Mouse (Mus musculus) midbrain, embryonic 16.5 days (tissue): ENCODE measurements around the gene BC037034. TPM values are rescaled to one million over a fixed set of nuclear protein-coding genes. Genes with fewer than 3 reads are reported as not detected.

Source experiments
- ATAC-seq: fragments of 200-750 bp; cut with Nextera tagmentation; 2 replicates; pipeline ENCODE4 v1.8.0; 2017; ENCODE audit warnings: moderate TSS enrichment
- H3K27ac ChIP-seq: fragments of 300-500 bp; sonication (generic); 2 replicates; pipeline ENCODE4 v1.5.1; 2014; ENCODE audit warnings: mild to moderate bottlenecking, low read length, mixed read lengths
- H3K27me3 ChIP-seq: fragments of 300-500 bp; sonication (generic); 2 replicates; pipeline ENCODE4 v1.6.1; 2014; ENCODE audit warnings: low read depth, low read length, mixed read lengths; ENCODE audit not compliant: control insufficient read depth, insufficient read depth
- H3K36me3 ChIP-seq: fragments of 300-500 bp; sonication (generic); 2 replicates; pipeline ENCODE4 v1.6.1; 2014; ENCODE audit warnings: mild to moderate bottlenecking, low read length, moderate library complexity, mixed read lengths; ENCODE audit not compliant: control insufficient read depth, insufficient read depth
- H3K4me1 ChIP-seq: fragments of 300-500 bp; sonication (generic); 2 replicates; pipeline ENCODE4 v1.6.1; 2014; ENCODE audit warnings: mild to moderate bottlenecking, low read length, mixed read lengths; ENCODE audit not compliant: control insufficient read depth, insufficient read depth
- H3K4me2 ChIP-seq: fragments of 300-500 bp; sonication (generic); 2 replicates; pipeline ENCODE4 v1.6.1; 2014; ENCODE audit warnings: mild to moderate bottlenecking, low read length, mixed read lengths
- H3K4me3 ChIP-seq: fragments of 300-500 bp; sonication (generic); 2 replicates; pipeline ENCODE4 v1.5.1; 2014; ENCODE audit warnings: low read depth, mild to moderate bottlenecking, low read length, moderate library complexity, mixed read lengths
- H3K9ac ChIP-seq: fragments of 300-500 bp; sonication (generic); 2 replicates; pipeline ENCODE4 v1.6.1; 2014; ENCODE audit warnings: low read depth, low read length, mixed read lengths
- H3K9me3 ChIP-seq: fragments of 300-500 bp; sonication (generic); replicated peaks from 2 replicates; pipeline ENCODE4 v1.6.1; 2014; ENCODE audit warnings: mild to moderate bottlenecking, low read length, mixed read lengths; ENCODE audit not compliant: control insufficient read depth, poor library complexity, severe bottlenecking
- WGBS: fragments of 180-500 bp; shearing (Covaris S2); extraction: QIAGEN DNeasy Blood & Tissue Kit; methylation state at CpG from one replicate; pipeline ENCODE4 v1.1.7; 2014; 5-methylcytosine and 5-hydroxymethylcytosine counted together
- polyA plus RNA-seq: library from polyadenylated mRNA; unstranded; fragments of >200 nt; fragmentation: Nextera tagmentation; extraction: Ambion mirVana; gene quantifications from 2 replicates; pipeline ENCODE4 v1.2.1, GENCODE M21; 2015

Gene BC037034
- polyA plus RNA-seq, 1 experiment from 2014 or later = 14.7 TPM

DNA sequence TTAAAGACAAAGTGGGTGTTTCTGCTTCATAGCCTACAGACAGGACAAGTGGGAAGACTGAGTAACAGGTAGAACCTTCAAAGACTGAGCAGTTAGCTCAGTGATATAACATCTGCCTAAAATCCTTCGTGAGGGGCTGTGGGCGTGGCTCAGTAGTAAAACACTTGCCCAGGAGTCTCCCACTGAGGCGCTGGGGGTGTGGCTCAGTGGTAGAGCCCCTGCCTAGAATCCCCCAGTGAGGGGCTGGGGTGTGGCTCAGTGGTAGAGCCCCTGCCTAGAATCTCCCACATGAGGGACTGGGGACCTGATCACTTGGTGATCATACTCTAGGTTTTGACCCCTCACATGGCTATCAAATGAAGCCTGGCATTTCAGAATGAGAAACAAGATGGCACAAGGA, 5.8 kb downstream of the BC037034 start:
- no peak for ATAC-seq
- Histone ChIP-seq H3K9ac (no peak overlapping the region), H3K36me3 (peaks cover 16% of the 10 kb centered on the region; the same call in 1 of the 2 replicates), H3K4me2 (no peak overlapping the region), H3K27me3 (no peaks in the 10 kb centered on the region), H3K9me3 (no peaks in the 10 kb centered on the region), H3K4me3 (no peak overlapping the region), H3K4me1 (peaks cover 24% of the 10 kb centered on the region), H3K27ac (no peak overlapping the region)
- WGBS = 77% methylated on average over 3 of the region's 3 CpGs

DNA sequence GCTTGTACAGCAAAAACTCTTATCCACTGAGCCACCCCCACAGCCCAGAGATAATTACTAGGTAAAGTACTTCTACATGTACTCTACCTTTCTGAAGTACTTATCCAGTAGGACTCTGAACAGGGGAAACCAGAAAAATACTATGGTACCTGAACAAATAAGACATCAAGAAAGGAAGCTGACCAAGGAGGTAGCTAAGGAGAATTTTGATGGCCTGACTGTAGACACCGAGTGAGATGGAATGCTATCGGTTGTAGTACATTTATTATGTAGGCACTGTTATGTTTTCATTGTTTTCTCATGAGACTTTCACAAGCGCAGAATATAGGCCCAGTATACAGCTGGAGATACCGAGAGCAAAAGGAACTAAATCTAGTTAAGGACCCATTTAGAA, 6.3 kb downstream of the BC037034 start:
- no peak overlapping the region for H3K4me2 ChIP-seq
- no peak overlapping the region for H3K27ac ChIP-seq
- no peak overlapping the region for H3K4me3 ChIP-seq
- no peaks in the 10 kb centered on the region for H3K9me3 ChIP-seq
- no peak overlapping the region for H3K9ac ChIP-seq
- 96% methylated on average over 4 of the region's 4 CpGs for WGBS
- H3K27me3 ChIP-seq = no peaks in the 10 kb centered on the region
- no peak for ATAC-seq
- H3K4me1 ChIP-seq = peaks cover 19% of the 10 kb centered on the region
- H3K36me3 ChIP-seq = peaks cover 16% of the 10 kb centered on the region; the same call in 1 of the 2 replicates

DNA sequence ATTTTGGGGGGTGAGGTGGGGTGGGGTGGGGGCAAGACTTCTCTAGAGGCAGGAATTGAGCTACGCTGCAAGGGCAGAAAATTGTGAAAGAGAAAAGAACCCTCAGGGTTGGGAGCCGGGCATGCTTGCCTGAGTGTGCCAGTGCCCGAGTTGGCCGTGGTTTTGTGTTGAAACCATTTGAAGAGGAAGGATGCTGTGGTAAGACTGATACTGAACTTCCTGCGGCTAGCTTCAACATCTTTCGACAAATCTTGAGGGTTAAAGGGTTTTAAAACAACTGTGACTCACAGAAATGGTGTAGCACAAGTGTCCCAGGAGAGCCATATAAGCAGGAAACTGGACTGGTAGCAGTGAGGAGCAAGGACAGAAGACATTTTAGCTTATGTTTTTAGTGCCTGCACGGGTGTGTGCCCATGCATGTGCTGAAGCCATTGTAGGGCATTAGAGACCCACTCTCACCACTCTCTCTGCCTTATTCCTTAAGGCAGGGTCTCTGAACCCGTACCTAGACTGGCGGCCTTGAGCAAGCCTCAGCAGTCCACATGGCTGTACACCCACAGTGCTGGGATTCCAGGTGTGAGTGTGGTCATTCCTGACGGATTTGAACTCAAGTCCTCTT, 6.8 kb downstream of the BC037034 start:
- WGBS = 92% methylated on average over 10 of the region's 10 CpGs
- H3K4me1 ChIP-seq = peaks cover 15% of the 10 kb centered on the region
- no peak overlapping the region for H3K4me2 ChIP-seq
- no peak overlapping the region for H3K4me3 ChIP-seq
- peaks cover 16% of the 10 kb centered on the region; the same call in 1 of the 2 replicates for H3K36me3 ChIP-seq
- H3K9ac ChIP-seq = no peak overlapping the region
- H3K9me3 ChIP-seq = no peaks in the 10 kb centered on the region
- H3K27ac ChIP-seq = no peak overlapping the region
- no peak for ATAC-seq
- no peaks in the 10 kb centered on the region for H3K27me3 ChIP-seq

DNA sequence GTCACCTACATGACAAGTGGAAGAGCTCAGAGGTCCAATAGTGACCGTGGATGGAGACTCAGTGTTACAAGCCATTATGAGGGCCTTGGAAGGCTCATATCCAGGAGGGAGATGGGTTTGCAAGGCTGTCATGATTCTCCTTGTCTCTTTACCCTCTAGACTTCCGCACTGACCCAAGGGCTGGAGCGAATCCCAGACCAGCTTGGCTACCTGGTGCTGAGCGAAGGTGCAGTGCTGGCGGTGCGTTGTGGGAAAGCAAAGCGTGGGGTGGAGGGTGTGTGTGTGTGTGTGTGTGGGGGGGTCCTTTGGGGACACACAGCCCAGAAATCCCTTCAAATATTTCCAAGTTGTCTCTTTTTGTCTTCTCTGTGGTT, 7.8 kb downstream of the BC037034 start:
- H3K4me3 ChIP-seq = peak overlapping the region; percentile 71
- WGBS = 24% methylated on average over 7 of the region's 7 CpGs
- no peak for ATAC-seq

DNA sequence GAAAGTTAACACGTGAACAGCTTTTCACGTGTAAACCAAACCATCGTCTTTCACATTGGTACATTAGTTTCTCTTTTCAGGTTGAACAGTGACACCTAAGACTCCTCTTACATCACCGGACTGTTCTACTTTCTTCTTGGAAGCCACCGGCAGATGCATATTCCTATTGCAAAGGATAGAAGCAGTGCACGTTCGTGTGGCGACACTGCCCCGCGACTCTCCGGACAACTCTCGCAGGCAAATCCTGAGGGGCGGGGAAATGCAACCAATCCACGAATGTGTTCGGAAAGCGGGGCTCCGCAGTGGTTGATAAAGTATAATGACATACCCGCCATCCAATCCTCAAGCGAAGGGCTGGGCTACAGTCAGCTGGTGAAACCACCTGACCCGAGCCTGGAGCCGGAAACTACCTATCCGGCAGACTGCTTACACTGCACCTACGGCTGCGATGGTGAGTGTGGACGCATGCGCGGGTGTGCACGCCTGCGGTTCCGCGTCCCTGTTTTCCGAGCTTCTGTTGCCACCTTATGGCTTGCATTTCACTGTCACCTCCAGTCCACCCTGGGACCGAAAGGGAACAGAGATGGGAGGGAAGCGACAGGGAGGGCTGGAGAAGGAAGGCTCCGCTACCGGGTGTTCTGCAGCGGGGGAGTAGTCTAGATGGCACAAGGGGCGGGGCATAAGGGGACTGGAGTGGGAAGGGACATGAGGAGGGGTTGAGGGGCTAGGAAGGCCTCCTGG, 8.3 kb downstream of the BC037034 start, which contains the start of gene Lamtor4:
Gene Lamtor4 (plus strand): TSS at position 130 of the 741 bp plus-strand sequence.
- H3K4me1 ChIP-seq = peaks cover 15% of the 10 kb centered on the region
- H3K27me3 ChIP-seq = no peaks in the 10 kb centered on the region
- under 1% methylated on average over 38 of the region's 38 CpGs for WGBS
- ATAC-seq = peak; percentile 100
- H3K27ac ChIP-seq = peak within 1 kb of the TSS; percentile 90
- peak within 1 kb of the TSS; percentile 71 for H3K4me3 ChIP-seq
- H3K4me2 ChIP-seq = peak within 1 kb of the TSS; percentile 75
- peaks cover 8% of the 10 kb centered on the region; the same call in 1 of the 2 replicates for H3K36me3 ChIP-seq
- peak within 1 kb of the TSS; percentile 85 for H3K9ac ChIP-seq
- H3K9me3 ChIP-seq = no peaks in the 10 kb centered on the region

More for the DNA sequence above, 7.8 kb downstream of the BC037034 start:
- Histone ChIP-seq H3K9me3 (no peaks in the 10 kb centered on the region), H3K27me3 (no peaks in the 10 kb centered on the region), H3K36me3 (peaks cover 13% of the 10 kb centered on the region; the same call in 1 of the 2 replicates), H3K27ac (peak overlapping the region; percentile 90), H3K9ac (peak overlapping the region; percentile 85), H3K4me2 (peak overlapping the region; percentile 75), H3K4me1 (peaks cover 15% of the 10 kb centered on the region)

DNA sequence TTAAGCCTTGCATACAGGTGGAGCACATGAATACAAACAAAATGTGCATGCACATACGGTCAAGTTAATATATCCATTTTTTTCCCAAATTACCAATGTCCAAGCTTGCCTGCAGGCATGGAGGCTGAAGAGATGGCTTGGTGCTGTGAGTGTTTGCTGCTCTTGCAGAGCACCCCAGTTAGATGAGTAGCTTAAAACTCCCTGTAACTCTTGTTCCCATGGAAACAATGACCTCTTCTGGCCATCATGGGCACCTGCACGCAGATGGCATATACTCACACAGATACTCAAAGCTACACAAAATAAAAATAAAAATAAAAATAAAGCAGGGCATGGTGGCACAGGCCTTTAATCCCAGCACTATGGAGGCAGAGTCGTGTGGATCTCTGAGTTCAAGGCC, 10.8 kb downstream of the BC037034 start:
- Histone ChIP-seq H3K36me3 (no peaks in the 10 kb centered on the region), H3K4me1 (peaks cover 15% of the 10 kb centered on the region), H3K27ac (no peak overlapping the region), H3K9ac (no peak overlapping the region), H3K27me3 (no peaks in the 10 kb centered on the region), H3K4me2 (no peak overlapping the region), H3K9me3 (no peaks in the 10 kb centered on the region), H3K4me3 (no peak overlapping the region)
- WGBS = 95% methylated on average over 3 of the region's 3 CpGs
- no peak for ATAC-seq

DNA sequence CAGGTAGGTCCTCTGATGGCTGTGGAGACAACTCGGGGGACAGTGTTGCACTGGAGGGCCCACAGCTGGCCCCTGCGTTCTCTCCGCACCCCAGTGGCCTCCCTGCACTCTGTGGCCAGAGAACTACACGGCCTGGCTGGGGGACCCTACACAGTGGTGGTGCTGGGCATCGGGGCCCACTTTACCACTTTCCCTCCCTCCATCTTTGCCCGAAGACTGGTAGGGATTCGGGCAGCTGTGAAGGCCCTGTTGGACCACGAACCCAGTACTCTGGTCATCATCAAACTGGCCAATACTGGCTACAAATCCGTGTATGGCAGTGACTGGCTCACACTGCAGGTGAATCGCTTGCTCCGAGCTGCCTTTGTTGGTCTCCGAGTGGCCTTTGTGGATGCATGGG, 12.7 kb downstream of the BC037034 start:
- no peak for ATAC-seq
- no peaks in the 10 kb centered on the region for H3K9me3 ChIP-seq
- no peaks in the 10 kb centered on the region for H3K36me3 ChIP-seq
- 84% methylated on average over 12 of the region's 12 CpGs for WGBS
- H3K4me3 ChIP-seq = no peak overlapping the region
- H3K27me3 ChIP-seq = no peaks in the 10 kb centered on the region
- no peak overlapping the region for H3K9ac ChIP-seq
- no peak overlapping the region for H3K27ac ChIP-seq
- peaks cover 6% of the 10 kb centered on the region for H3K4me1 ChIP-seq
- no peak overlapping the region for H3K4me2 ChIP-seq

DNA sequence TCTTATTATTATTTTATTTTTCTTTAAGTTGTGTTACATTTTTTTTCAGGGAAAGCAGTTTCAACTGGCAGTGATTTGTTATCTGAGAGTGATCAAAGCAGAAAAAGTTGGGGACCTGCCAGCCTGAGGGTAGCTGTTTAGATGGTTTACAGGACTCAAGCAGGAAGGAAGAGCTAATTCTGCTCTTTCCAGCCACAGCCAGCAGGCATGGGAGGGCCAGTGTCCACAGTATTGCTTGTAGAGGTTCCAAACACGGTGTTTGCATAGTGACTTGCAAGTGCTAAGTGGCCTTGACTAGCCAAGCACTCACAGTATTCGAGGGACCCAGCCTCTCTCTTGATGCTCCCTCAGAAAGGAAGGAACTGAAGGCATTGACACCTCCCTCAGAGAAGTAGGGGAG, 22.3 kb downstream of the BC037034 start:
- Histone ChIP-seq H3K4me3 (no peak overlapping the region), H3K27ac (no peak overlapping the region), H3K9me3 (no peaks in the 10 kb centered on the region), H3K27me3 (no peaks in the 10 kb centered on the region), H3K36me3 (no peaks in the 10 kb centered on the region), H3K4me2 (no peak overlapping the region), H3K4me1 (no peaks in the 10 kb centered on the region), H3K9ac (no peak overlapping the region)
- WGBS = 32% methylated on average over 2 of the region's 2 CpGs
- ATAC-seq = no peak

DNA sequence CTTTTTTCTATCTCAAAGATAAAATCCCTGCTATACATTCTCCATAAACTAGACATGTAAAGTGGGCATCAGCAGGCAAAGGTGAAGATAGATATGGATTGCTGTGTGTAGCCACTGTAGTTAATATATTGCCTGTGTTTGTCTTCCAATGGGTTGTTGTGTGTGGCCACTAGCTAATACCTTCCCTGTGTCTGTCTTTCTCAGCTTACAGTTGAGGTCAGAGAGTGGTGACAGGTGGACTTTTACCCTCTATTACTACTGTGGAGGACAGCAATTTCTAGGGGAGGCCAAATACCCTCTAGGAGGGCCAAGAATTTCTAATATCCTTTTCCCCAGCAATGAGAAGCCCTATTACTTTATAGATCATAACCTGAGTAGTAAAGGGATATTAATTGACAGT, 29.6 kb downstream of the BC037034 start:
- ATAC-seq = no peak
- Histone ChIP-seq H3K36me3 (no peaks in the 10 kb centered on the region), H3K4me3 (no peak overlapping the region), H3K27me3 (no peaks in the 10 kb centered on the region), H3K4me2 (no peak overlapping the region), H3K4me1 (no peaks in the 10 kb centered on the region), H3K9ac (no peak overlapping the region), H3K27ac (no peak overlapping the region), H3K9me3 (no peaks in the 10 kb centered on the region)
